Mouse (Mus musculus) inflammation-experienced regulatory T-cells, adult 6 months (primary cell): ENCODE results near the gene Eef1g. TPM values are rescaled to one million over a fixed set of nuclear protein-coding genes. Genes with fewer than 3 reads are reported as not detected.
"Not testable (repeated sequence)": the region's sequence is repeated elsewhere in the genome, so short reads cannot be mapped to it uniquely, and the experiment has no call there.

Source experiments
- ATAC-seq: one replicate; pipeline ENCODE4 v1.8.0; 2017
- polyA plus RNA-seq, 3 experiments: library from polyadenylated mRNA; unstranded; fragments of 100-300 nt; shearing (Covaris generic); gene quantifications; one replicate each; pipeline ENCODE4 v1.2.1; 2017

Eef1g gene
- polyA plus RNA-seq, 3 experiments from 2014 or later = 465 to 725 (median 677) TPM

DNA sequence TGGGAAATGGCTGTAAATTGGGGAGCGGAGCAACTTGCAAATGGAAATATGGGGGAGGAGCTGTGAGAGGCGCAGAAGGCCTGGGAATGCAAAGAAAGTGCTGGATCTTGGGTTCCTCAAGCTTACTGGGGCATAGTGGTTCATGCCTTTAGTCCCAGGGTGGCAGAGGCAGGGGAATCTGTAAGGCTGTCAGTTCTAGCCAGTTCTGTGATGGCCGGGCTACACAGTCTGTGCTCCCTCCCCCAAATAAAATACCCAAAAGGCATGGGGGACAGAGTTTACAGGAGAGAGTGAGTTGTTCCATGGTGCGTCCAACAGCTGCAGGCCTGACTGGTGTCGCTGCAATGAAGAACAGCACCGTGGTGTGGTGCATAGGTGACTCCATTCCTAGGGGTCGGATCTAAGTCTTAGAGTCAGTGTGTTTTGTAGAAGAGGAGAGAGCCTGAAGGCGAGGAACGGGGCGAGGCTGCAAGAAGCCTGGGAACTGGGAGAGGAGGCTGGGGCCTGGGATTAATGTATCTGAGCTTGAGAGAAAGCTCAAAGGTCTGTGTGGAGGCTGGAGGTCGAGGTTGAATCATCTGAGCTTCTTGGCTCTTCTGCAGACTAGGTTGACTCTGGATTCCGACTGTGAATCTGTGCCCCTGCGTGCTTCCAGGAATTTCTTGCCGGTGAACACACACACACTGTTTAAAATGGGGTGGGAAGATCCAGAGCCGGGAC is 21.7 kb downstream of the Eef1g start:
- no peak for ATAC-seq

DNA sequence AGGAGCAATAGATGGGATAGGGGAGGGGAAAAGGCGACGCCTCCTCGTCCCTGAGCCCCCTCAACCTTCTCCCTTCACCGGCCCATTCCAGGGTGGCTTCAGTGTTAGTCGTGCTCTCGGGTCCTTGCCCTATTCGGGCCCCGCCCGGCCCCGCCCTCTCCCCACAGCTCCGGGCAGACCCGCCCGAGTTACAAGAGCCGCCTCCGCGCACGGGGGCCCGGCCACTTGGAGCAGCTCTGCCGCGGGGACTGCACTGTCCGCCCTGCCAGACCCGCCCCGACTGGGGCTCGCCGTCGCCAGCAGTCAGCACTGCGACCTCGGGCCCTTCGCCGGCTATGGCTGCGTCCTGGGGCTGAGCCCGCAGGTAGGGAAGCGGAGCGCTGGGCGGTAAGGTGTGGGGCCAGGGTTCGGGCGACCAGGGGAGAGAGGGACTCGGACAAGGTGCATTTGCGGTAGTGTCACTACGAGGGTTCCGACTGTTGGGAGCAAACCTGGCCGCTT is 22.3 kb downstream of the Eef1g start, which contains the start of gene Ahnak:
Ahnak (plus strand) TSS at position 219 of the 501 bp plus-strand sequence.
- no peak for ATAC-seq

DNA sequence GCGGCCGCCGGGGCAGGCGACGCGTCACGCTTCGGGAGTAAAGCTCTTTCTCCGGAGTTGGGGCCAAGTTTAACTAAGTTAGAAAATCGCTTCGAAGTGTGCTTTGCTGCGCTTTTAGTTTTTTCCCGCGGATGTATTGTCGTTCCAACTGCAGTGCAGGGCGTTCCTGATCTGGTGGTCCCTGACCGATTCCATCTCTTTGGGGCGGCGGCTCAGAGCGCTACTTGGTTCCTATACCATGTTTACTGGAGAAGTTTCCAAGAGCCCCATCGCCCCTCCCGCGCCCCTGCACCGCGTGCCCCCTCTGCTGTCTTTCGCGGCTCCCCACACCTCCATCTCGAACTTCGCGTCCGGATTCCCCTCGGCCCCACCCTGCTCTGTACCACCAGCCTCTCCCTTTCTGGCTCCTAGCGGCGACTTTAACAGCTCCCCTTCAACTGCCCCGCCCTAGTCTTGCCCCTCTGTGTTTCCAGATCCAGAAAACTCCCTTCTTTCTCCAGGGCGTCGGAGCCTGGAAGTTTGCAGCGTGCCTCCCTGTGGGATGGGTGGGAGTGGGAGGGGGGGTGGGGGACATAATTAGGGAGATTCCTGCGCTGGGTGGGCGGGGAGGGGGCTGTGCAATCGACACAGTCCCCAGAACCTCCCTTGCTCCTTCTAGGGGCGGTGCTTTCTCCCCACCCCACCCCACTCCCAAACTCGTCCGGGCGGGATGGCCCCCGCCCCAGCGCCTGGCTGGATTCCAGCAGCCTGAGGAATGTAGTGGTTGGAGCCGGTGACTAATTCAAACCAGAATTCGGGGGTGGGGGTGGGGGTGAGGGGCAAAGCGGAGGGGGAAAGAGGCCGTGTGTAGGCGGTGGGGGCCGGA is 23.0 kb downstream of the Eef1g start:
- peak; percentile 50 for ATAC-seq

DNA sequence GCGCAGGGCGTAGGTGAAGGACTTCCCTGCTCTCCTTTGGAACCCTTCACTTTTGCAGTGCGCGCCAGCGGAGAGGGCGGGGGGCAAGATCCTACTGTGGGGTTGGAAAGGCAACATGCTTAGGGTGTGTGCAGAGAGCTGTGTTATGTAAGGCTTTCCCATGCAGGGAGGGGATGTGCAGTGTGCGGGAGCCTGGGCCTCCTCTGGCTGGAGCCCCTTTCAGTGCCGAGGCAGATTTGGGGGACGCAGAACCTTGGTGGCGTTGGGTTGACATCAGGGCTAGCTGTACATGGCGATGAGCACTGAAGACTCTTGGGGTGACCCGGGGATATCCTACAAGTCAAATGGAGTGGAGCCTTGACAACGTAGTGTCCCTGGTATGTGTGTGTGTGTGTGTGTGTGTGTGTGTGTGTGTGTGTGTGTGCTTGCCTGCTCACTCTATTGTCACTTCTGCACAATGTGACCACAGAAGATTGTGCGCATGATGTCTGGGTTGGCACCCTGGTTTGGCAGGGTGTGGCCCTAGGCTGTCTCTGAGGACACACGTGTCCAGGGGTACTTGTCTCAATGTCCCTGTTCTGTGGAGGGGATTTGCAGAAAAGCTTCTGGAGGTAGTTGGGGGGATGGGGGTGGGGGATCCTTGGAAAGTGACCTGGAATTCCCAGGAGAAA is 23.7 kb downstream of the Eef1g start:
- ATAC-seq = peak; percentile 29

DNA sequence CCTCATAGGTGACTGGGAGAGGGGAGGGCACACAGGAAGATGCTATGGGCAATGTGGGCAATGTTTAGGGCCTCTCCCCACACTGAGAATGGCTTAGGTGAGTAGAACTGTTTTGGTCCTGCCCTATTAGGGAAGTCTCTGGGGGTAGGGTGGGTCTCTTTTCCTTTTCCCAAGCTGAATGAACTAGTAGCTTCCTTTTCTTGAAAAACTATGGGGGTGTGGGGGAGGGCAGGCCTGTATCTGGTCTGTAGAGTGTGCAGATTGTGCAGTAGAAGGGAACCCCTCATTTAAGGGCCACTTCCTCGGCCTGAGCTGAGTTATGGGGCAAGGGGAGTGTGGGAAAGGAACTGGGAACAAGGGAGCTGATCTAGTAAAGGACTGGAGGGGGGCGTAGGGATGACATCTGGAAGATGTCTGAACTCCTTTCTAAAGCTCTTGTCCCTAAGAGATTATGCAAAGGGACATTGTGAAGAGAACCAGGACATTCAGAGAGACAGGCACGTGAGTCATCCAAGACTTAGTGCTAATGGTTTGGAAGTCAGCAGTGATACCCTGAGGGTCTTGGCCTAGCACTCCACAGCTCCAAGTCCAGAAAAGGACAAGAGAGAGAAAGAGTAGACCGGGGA is 24.5 kb downstream of the Eef1g start:
- no peak for ATAC-seq

DNA sequence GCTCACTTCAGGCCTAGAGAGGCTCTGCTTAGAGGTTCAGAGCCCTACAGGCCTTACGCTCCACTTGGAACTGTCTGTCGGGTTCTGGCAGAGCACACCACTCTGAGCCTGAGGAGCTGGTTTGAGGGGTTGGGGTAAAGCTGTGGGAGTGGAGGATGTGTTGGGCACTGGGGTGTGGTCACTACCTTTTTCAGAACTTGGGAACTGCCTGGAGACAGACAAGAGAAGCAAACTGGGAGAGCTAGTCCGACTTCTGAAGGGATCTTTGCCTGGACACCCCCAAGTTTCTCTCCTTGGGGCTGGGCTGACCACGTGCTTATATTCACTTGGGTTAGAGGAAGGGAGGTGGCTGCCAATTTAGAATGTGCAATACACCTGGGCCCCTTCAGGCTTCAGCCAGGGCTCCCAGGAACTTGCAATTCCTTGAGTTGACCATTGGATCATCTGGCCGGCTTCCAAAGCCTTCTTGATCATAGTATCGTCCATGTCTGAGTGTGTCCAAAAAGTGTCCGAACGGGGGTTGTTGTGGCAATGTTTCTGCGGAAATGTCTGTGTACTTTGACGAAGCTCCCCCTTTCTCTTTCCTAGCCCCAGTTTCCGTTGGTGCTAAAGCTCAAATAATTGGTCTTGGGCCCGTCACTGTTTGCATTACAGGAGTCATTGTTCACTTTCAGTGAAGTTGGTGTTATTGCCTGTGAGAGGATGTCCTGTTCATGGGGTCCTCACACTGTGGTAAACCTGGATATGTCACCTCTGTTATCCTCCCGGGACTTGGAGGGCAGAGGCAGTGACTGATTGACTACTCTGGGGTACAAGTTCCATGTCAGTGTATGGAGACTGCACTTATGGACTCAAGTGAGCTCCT is 25.3 kb downstream of the Eef1g start:
- ATAC-seq = no peak

DNA sequence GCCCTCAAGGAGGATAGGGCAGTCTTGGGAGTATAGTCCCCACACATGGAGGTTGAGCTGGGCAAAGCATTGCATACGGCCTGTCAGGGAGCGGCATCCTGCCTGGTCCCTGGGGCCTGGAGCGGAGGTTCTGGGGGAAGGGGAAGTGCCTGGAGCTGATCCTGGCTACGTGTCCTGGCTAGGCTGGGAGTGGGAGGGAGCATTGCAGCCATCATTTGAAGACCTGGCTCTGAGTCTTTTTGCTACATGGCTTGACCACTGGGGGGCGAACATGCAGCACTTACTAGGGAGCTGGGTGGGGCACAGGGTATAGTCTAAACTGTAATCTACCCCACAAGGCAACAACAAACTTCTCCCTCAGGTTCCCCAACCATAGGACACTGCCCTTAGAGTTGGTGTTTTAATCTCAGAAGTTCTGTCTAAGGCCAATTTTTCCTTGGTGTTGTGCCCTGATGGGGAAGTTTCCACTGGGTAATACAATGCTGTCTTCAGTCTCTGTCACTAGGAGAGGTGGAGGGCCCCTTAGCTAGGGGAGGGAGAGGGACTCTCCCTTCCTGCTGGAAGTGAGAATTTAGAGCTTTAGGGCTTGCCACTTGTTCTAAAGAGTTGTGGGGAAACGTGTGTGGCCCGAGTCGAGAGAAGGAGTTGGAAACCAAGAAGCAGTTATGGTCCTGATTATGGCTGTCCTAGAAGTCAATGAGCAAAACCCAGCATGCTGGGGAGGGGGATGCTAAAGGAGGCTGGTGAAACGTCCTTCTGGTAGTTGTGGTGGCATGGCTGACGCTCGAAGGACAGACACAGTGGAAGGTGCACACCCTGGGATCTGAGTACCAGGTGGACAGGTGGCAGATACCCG is 26.2 kb downstream of the Eef1g start:
- peak; percentile 29 for ATAC-seq

DNA sequence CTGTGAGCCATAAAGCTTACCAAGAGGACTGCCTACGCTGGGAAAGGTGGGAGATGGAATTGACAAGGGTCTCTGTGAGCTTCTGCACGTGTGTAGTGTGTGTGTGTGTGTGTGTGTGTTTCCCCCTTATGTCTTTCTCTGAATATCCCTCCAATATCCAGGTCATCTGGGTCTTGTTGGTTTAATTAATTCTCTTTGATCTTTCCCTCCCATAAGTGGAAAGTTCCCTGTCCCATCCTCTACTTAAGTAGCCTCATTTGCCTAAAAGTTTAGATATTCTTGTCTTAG is 26.7 kb downstream of the Eef1g start:
- no peak for ATAC-seq

DNA sequence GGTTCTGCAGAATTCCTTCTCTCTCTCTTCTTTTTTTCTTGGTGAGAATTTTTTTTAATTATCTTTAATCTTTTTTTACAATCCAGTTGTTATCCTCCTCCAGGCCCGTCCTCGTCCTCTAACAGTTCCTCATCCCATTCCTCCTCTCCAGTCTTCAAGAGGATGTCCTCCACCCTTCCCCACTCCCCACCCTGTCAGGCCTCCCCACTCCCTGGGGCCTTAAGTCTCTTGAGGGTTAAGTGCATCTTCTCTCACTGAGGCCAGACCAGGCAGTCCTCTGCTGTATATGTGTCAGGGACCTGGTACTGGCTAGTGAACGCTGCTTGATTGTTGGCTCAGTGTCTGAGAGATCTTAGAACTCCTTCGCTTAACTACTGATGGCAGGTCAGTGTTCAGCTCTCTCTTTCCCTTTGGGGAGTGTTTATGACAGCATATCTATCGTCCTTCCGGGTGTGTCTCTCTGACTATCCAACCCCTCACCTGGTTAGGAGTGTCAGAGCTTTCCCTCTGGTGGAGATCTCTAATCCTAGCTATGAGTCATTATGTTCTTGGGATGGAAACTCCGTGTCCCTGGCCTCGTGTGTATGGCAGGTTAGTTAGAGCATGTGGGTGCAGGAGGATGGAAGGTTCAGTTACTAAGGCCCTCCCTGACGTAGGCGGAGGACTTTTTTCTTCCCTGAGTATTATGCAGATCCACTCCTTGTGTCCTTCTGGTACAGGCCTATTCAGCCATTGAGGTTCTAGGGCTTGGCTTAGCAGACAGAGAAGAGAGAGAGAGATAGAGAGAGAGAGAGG is 28.2 kb downstream of the Eef1g start:
- no peak for ATAC-seq

DNA sequence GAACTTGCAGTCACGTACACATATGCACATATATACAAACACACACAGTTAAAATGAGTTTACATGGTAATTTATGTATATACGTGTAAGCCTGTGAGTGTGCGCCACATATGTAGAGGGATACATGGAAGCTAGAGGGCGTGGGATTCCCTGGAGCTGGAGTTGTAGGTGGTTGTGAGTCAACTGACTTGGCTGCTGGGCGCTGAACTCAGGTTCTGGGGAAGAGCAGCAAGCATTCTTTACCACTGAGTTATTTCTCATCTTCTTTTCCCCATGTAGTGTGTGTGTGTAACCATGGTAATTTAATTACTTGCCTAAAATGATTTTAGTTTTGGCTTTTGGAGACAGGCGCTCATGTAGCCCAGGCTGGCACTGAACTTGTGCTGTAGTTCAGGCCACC is 29.8 kb downstream of the Eef1g start:
- ATAC-seq = no peak

DNA sequence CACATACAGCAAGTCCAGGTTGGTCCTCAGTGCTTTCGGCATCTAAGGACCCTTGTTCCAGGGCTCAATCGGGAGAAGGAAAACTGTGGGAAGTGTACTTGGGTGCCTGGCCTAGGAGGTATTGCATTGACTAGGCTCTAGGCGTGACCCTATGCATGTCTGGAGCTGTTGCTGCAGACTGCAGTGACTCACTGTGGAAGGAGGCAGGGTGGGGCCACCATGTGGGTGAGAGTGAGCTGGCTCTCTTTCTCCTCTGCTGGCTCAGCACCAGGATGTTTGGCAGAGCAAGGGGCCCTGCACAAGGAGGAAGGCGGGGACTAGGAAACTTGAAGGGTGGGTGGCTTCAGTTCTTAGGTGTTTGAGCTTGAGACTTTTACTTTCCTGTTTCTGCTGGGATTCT is 30.7 kb downstream of the Eef1g start:
- ATAC-seq = peak; percentile 89

DNA sequence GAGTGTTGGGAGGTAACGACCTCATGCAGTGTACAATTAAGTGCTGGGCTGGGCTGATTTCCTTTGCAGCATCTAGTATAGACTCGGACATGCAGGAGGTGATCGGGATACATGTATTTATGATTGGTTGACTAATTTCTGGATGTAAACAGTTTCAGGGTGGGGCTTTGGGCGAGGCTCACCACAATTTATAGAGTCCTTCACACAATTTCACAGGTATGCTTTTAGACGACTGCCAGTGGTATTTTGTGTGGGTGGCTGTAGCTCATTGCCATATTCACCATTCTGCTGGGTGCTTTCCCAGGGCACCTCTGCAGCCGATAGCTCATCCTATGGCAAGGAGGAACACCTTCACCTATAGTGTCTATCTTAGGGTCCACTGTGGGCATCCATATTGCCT is 31.7 kb downstream of the Eef1g start:
- ATAC-seq = peak; percentile 21

DNA sequence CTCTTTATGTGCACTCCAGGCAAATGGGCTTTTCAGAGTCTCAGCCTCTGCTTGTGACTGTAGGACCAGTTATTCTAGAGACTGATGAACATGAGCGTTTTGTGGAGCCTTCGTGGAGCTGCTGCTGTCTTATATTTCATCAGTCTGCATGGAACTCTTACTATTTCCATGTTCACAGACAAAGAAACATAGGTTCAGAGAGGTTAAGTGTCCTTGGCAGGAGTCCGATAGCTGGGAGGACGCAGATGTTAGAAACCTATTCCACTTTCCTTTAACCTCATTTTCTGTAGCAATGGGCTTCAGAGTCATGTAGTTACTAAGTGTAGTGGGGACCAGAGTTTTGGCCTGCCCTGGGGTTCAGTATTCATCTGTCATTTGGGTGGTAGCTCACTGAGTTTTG is 32.4 kb downstream of the Eef1g start:
- ATAC-seq = no peak

DNA sequence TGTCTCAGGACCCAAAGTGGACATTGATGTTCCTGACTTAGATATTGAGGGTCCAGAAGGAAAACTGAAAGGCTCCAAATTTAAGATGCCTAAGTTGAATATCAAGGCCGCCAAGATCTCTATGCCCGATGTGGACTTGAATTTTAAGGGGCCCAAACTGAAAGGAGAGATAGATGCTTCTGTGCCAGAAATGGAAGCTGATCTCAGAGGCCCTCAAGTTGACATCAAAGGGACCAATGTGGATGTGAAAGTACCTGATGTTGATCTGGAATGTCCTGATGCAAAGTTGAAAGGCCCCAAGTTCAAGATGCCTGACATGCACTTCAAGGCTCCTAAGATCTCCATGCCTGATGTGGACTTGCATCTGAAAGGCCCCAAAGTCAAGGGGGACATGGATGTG is 40.1 kb downstream of the Eef1g start:
- not testable (repeated sequence) for ATAC-seq

DNA sequence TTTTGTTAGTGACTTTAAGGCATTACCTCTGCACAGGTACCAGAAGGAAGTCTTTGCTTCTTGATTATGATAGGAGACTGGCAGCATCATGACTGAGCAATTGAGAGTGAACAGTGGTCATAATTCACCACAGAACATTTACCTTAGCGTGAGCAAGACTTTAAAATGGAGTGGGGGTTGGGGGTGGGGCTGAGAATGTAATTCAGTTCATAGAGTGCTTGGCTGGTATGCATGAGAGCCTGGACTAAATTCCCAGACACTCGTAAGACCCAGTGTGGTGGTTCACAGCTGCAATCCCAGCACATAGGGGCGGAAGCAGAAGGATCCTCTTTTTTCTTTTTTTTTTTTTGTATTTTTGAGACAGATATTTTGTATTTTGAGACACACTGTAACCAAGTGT is 52.5 kb downstream of the Eef1g start:
- no peak for ATAC-seq

DNA sequence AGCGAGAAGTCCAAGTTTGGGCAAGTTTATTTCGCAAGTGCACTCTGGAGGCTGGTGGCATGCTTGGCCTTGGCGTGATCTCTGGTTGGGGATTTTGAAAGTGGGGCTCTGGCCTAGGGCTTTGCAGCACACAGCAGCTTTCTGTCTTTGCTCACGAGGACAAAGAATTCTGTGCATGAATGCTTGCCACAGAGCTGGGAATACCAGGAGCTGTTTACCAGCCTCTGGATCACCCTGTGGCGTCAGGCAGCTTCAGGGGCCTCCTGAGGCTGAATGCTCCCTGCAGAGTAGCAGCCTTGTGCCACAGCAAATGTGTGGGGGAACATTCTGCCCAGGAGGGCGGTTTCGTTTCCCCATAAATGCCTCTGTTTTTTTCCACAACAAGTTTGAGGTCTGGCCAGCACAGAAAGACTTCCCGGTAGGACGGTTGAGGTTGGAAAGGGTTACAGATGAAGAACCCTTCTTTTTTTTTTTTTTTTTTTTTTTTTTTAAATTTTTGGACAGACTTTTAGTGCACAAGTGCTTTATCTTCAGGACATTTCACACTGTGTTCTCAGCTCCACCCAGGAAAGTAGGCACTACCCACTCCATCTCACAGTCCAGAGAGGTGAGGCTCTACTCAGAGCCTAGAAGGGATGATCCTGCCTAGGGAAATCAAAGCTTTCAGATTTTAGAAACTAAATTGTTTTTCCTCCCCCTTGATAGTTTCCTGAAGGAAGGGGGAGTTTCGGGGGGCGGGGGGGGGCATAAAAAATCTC is 56.4 kb downstream of the Eef1g start:
- no peak for ATAC-seq

DNA sequence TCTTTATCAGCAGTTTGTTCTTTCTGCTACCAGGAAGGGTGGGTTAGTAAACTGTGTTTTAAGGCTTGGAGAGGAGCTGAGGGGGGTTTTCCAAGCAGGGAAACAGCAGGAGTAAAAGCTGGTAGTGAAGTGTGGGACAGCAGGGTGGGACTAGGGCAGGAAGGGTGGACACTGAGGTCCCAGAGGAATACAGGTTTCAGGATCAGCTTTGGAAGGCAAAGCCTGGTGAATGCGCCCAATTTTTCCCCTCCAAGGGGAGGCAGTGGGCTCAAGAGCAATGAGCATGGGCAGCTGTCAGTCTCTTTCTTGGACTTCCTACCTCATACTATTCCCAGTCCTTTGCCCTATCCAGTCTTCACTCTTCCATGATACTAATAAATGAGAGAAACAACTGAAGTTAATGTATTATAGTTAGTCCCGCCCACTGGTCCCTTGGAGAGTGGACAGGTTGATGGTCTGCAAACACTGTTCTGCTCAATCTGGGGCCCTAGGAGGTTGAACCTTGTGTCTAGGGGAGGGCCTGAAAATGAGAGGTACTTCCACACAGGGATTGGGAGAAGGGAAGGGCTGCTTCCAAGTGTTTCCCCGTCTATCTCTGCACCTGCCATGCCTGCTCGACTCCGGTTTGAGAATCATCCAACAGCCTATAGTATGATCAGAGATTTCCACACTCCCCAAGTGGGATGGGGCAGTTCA is 58.9 kb downstream of the Eef1g start:
- ATAC-seq = no peak

DNA sequence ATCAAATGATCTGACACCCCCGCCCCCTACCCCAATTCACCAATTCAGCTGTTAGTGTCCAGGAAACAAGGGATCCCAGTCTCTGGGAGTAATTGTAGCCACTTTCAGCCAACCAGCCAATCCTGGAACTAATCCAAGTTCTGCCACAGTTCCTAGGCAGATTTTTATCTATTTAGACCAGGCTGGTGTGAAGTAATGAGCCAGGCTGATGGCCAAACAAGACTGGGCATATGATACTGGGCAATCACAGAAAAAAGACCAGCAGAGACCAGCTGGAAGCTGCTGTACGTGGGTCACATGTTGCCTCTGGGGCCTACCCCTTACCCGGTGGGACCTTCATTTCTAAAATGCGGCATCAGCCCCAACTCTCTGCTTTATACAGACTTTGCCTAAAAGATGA is 59.8 kb downstream of the Eef1g start:
- no peak for ATAC-seq

DNA sequence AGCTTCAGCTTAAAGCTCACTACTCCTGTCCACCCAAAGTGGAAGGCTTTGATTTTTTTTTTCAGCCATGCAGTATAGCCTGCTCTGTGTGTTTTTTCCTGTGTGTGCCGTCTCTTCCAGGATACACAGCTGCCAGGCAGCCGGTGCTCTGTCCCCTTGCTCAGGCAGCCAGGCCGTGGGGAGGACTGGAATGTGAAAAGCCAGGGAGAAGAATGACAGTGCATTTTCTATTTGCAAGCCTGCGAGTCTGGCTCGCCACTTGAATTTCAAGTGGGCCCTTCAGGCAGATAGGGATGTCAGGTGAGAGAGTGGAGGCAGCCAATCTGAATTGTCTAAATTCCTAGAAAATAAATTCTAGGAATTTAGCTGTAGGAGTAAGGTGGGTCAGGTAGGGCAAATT is 61.0 kb downstream of the Eef1g start:
- ATAC-seq = no peak
